Mouse (Mus musculus): Measurements from ENCODE around the gene Steap1. TPM values are rescaled to one million over a fixed set of nuclear protein-coding genes. Genes with fewer than 3 reads are reported as not detected.

Steap1 gene
- 12.0 and 14.4 TPM in 2 replicates for polyA plus RNA-seq (2014; fragmentation: Nextera tagmentation; extraction: Ambion mirVana)

DNA sequence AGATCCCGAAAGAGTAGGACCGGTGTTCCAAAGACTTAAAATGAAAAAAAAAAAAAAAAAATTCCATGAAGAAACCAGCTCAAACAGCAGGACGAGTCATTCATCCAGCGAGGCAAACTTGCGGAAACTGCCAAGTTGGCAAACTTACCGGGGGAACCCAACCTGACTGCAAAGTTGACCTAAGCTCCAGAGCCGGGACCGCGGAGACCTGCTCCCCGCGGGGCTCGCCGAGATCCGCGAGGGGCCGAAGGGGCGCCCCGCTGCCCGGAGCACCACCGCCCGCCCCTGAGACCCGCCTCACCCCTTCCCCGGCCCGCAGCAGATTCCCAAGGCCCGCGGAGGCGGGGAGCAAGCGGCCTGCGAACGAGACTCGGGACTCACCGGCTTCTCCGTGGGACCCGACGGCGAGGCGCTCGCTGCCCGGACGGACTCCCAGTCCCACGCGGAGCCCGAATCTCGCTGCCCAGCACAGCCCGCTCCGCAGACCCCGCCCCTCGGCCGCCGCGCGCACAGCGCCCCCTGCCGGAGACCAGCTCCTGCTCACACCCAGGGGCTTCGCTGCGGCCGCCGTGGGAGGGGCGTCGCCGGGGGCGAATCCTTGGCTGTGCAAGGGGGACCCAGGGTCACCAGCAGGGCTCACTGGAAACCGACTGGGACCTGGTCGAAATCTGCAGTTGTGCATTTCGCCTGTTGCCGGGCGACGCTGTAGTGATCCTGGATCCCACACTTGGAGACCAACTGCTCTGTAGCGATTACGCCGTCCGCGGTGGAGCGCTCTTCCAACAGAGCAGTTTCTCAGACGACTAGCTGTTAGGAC lies at the start of gene Steap1:
TSS of gene Steap1 (minus strand) at position 461 of the 817 bp plus-strand sequence.
- peak within 1 kb of the TSS; percentile 52 for H3K9ac ChIP-seq (replicated peaks; ENCODE audit: low read depth, low read length)
- H3K9me3 ChIP-seq (ENCODE audit: control insufficient read depth, low read depth, low read length) = no peaks in the 10 kb centered on the region
- under 1% methylated on average over 72 of the region's 75 CpGs for WGBS
- peak; percentile 93 for ATAC-seq (ENCODE audit: insufficient number of reproducible peaks, insufficient read depth, low FRiP score, low read depth)
- no peaks in the 10 kb centered on the region for H3K4me1 ChIP-seq (ENCODE audit: control insufficient read depth, insufficient read depth, low read length)
- no peaks in the 10 kb centered on the region for H3K36me3 ChIP-seq (ENCODE audit: control insufficient read depth, insufficient read depth, low read length)
- H3K27ac ChIP-seq (ENCODE audit: low read length) = no peak within 1 kb of the TSS
- no peaks in the 10 kb centered on the region for H3K27me3 ChIP-seq (ENCODE audit: control insufficient read depth, insufficient read depth, low read length)
- peak within 1 kb of the TSS; percentile 68 for H3K4me3 ChIP-seq (ENCODE audit: low read depth, low read length)
- peak within 1 kb of the TSS; percentile 90 for H3K4me2 ChIP-seq (replicated peaks; ENCODE audit: low read depth, low read length)

DNA sequence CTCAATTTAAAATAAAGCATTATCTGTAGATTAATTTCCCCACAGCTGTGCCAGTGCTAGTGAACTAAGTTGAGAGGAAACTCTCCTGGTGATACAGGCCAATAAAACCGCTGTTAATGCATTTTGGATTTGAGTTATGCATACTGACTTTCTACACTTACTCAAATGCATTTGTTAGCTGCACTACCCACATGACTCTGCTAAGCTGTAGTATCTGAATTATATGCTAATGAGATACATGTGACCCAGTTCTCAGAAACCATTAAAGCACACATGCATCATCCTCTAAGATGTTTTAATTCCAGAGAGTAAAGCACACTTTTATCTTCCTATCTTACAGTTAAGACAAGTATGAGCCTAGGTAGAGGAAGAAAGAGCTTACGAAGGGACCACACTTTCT lies 38.0 kb upstream of the Steap1 start:
- Histone ChIP-seq H3K9ac (replicated peaks; ENCODE audit: low read depth, low read length) (no peak overlapping the region), H3K4me2 (replicated peaks; ENCODE audit: low read depth, low read length) (no peak overlapping the region), H3K27me3 (ENCODE audit: control insufficient read depth, insufficient read depth, low read length) (no peaks in the 10 kb centered on the region), H3K9me3 (ENCODE audit: control insufficient read depth, low read depth, low read length) (no peaks in the 10 kb centered on the region), H3K4me1 (ENCODE audit: control insufficient read depth, insufficient read depth, low read length) (no peaks in the 10 kb centered on the region), H3K36me3 (ENCODE audit: control insufficient read depth, insufficient read depth, low read length) (no peaks in the 10 kb centered on the region), H3K27ac (ENCODE audit: low read length) (no peak overlapping the region), H3K4me3 (ENCODE audit: low read depth, low read length) (no peak overlapping the region)
- no peak for ATAC-seq (ENCODE audit: insufficient number of reproducible peaks, insufficient read depth, low FRiP score, low read depth)
- WGBS = 79% methylated on average over 2 of the region's 2 CpGs

GRCm38 (mm10) chr5:5756392-5757019 lies 7.4 kb upstream of the Steap1 start:
- 65% methylated on average over 3 of the region's 3 CpGs for WGBS
- no peaks in the 10 kb centered on the region for H3K27me3 ChIP-seq (ENCODE audit: control insufficient read depth, insufficient read depth, low read length)
- H3K4me3 ChIP-seq (ENCODE audit: low read depth, low read length) = no peak overlapping the region
- H3K9me3 ChIP-seq (ENCODE audit: control insufficient read depth, low read depth, low read length) = no peaks in the 10 kb centered on the region
- no peak overlapping the region for H3K27ac ChIP-seq (ENCODE audit: low read length)
- H3K36me3 ChIP-seq (ENCODE audit: control insufficient read depth, insufficient read depth, low read length) = no peaks in the 10 kb centered on the region
- no peaks in the 10 kb centered on the region for H3K4me1 ChIP-seq (ENCODE audit: control insufficient read depth, insufficient read depth, low read length)
- ATAC-seq (ENCODE audit: insufficient number of reproducible peaks, insufficient read depth, low FRiP score, low read depth) = no peak
- H3K9ac ChIP-seq (replicated peaks; ENCODE audit: low read depth, low read length) = no peak overlapping the region
- no peak overlapping the region for H3K4me2 ChIP-seq (replicated peaks; ENCODE audit: low read depth, low read length)

DNA sequence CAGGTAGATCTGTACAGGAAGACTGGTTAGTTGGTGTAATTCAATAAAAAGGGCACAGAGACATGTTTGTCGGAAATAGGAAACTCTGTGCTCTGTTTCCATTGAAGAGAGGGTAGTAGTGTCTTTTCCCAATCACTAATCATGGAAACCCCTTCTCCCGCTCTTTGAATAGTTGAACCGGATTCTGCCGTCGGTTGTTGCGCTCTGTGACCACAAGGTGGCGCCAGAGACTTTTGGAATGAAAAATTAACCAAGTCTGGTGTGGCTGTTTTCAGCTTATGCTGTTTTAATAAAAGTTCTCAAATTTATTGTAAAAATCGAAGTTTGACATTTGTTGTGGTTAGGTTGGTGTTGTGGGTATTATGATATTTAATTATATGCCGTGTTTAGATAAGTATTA lies 5.9 kb upstream of the Steap1 start:
- Histone ChIP-seq H3K27me3 (ENCODE audit: control insufficient read depth, insufficient read depth, low read length) (no peaks in the 10 kb centered on the region), H3K27ac (ENCODE audit: low read length) (no peak overlapping the region), H3K4me3 (ENCODE audit: low read depth, low read length) (no peak overlapping the region), H3K9ac (replicated peaks; ENCODE audit: low read depth, low read length) (no peak overlapping the region), H3K4me1 (ENCODE audit: control insufficient read depth, insufficient read depth, low read length) (no peaks in the 10 kb centered on the region), H3K9me3 (ENCODE audit: control insufficient read depth, low read depth, low read length) (no peaks in the 10 kb centered on the region), H3K36me3 (ENCODE audit: control insufficient read depth, insufficient read depth, low read length) (no peaks in the 10 kb centered on the region), H3K4me2 (replicated peaks; ENCODE audit: low read depth, low read length) (no peak overlapping the region)
- ATAC-seq (ENCODE audit: insufficient number of reproducible peaks, insufficient read depth, low FRiP score, low read depth) = no peak
- WGBS = 2% methylated on average over 9 of the region's 9 CpGs

DNA sequence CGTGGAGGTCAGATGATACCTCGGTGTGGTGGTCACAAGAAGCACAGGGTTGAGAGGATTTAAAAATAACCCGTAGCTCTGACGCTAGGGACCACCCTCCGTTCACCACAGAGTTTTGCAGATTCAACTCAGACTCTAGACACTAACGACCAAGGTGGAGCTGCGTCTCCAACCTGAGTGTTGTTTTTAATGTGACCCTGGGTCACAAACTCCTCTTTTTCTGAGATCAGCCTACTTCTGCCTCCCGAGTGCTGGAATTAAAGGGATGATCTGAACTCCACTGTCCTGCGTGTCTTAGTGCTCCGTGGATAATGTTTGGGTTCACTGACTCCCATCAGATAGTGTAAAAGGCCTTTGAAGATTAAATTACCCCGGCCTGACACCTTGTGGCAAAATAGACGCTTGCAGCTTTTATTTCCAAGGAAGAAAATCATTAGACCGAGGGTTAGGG lies 671 bp upstream of the Steap1 start:
- Histone ChIP-seq H3K9me3 (ENCODE audit: control insufficient read depth, low read depth, low read length) (no peaks in the 10 kb centered on the region), H3K27ac (ENCODE audit: low read length) (no peak overlapping the region), H3K4me3 (ENCODE audit: low read depth, low read length) (peak overlapping the region; percentile 68), H3K4me1 (ENCODE audit: control insufficient read depth, insufficient read depth, low read length) (no peaks in the 10 kb centered on the region), H3K36me3 (ENCODE audit: control insufficient read depth, insufficient read depth, low read length) (no peaks in the 10 kb centered on the region), H3K9ac (replicated peaks; ENCODE audit: low read depth, low read length) (peak overlapping the region; percentile 52), H3K4me2 (replicated peaks; ENCODE audit: low read depth, low read length) (peak overlapping the region; percentile 90), H3K27me3 (ENCODE audit: control insufficient read depth, insufficient read depth, low read length) (no peaks in the 10 kb centered on the region)
- WGBS = under 1% methylated on average over 13 of the region's 13 CpGs
- peak; percentile 42; the same call in 1 of the 2 replicates for ATAC-seq (ENCODE audit: insufficient number of reproducible peaks, insufficient read depth, low FRiP score, low read depth)

- Histone ChIP-seq H3K27me3 (ENCODE audit: control insufficient read depth, insufficient read depth, low read length) (no peaks in the 10 kb centered on the region), H3K9ac (replicated peaks; ENCODE audit: low read depth, low read length) (no peak overlapping the region), H3K4me3 (ENCODE audit: low read depth, low read length) (no peak overlapping the region), H3K27ac (ENCODE audit: low read length) (no peak overlapping the region), H3K4me1 (ENCODE audit: control insufficient read depth, insufficient read depth, low read length) (no peaks in the 10 kb centered on the region), H3K36me3 (ENCODE audit: control insufficient read depth, insufficient read depth, low read length) (no peaks in the 10 kb centered on the region), H3K4me2 (replicated peaks; ENCODE audit: low read depth, low read length) (no peak overlapping the region), H3K9me3 (ENCODE audit: control insufficient read depth, low read depth, low read length) (no peaks in the 10 kb centered on the region)
- ATAC-seq (ENCODE audit: insufficient number of reproducible peaks, insufficient read depth, low FRiP score, low read depth) = no peak
- 90% methylated on average over 9 of the region's 9 CpGs for WGBS
Measured at GRCm38 (mm10) chr5:5734445-5734844, 14.7 kb downstream of the Steap1 start.

DNA sequence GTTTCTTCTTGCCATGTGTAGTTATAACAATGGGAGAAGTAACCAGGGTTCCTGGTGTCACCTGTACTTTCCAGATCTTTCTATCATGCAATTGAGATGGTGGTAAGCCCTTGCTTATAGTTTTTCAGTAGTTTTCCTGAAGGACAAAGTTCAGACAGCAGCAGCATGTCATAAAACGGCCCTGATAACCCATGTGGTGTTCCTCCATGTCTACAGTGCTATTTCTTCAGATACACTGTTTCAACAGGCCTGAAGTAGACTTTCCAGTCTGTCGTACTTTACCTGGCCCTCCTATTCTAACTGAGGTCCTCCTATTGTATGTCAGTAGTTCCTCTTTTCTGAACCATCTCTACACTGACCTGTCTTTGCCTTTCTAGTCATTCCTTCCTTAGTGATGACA lies 16.3 kb downstream of the Steap1 start:
- Histone ChIP-seq H3K4me1 (ENCODE audit: control insufficient read depth, insufficient read depth, low read length) (no peaks in the 10 kb centered on the region), H3K9ac (replicated peaks; ENCODE audit: low read depth, low read length) (no peak overlapping the region), H3K27ac (ENCODE audit: low read length) (no peak overlapping the region), H3K4me3 (ENCODE audit: low read depth, low read length) (no peak overlapping the region), H3K9me3 (ENCODE audit: control insufficient read depth, low read depth, low read length) (no peaks in the 10 kb centered on the region), H3K36me3 (ENCODE audit: control insufficient read depth, insufficient read depth, low read length) (no peaks in the 10 kb centered on the region), H3K27me3 (ENCODE audit: control insufficient read depth, insufficient read depth, low read length) (no peaks in the 10 kb centered on the region), H3K4me2 (replicated peaks; ENCODE audit: low read depth, low read length) (no peak overlapping the region)
- ATAC-seq (ENCODE audit: insufficient number of reproducible peaks, insufficient read depth, low FRiP score, low read depth) = no peak
- WGBS = 72% methylated on average over 2 of the region's 2 CpGs

GRCm38 (mm10) chr5:5732208-5732607 lies 16.9 kb downstream of the Steap1 start:
- Histone ChIP-seq H3K4me3 (ENCODE audit: low read depth, low read length) (no peak overlapping the region), H3K27ac (ENCODE audit: low read length) (no peak overlapping the region), H3K9me3 (ENCODE audit: control insufficient read depth, low read depth, low read length) (no peaks in the 10 kb centered on the region), H3K4me2 (replicated peaks; ENCODE audit: low read depth, low read length) (no peak overlapping the region), H3K9ac (replicated peaks; ENCODE audit: low read depth, low read length) (no peak overlapping the region), H3K36me3 (ENCODE audit: control insufficient read depth, insufficient read depth, low read length) (no peaks in the 10 kb centered on the region), H3K4me1 (ENCODE audit: control insufficient read depth, insufficient read depth, low read length) (no peaks in the 10 kb centered on the region), H3K27me3 (ENCODE audit: control insufficient read depth, insufficient read depth, low read length) (no peaks in the 10 kb centered on the region)
- ATAC-seq (ENCODE audit: insufficient number of reproducible peaks, insufficient read depth, low FRiP score, low read depth) = no peak
- 97% methylated on average over 3 of the region's 3 CpGs for WGBS

Measured in stomach, embryonic 14.5 days (tissue).